ENCODE assay signal across 22 mouse cellular contexts in the genomic region with DNA sequence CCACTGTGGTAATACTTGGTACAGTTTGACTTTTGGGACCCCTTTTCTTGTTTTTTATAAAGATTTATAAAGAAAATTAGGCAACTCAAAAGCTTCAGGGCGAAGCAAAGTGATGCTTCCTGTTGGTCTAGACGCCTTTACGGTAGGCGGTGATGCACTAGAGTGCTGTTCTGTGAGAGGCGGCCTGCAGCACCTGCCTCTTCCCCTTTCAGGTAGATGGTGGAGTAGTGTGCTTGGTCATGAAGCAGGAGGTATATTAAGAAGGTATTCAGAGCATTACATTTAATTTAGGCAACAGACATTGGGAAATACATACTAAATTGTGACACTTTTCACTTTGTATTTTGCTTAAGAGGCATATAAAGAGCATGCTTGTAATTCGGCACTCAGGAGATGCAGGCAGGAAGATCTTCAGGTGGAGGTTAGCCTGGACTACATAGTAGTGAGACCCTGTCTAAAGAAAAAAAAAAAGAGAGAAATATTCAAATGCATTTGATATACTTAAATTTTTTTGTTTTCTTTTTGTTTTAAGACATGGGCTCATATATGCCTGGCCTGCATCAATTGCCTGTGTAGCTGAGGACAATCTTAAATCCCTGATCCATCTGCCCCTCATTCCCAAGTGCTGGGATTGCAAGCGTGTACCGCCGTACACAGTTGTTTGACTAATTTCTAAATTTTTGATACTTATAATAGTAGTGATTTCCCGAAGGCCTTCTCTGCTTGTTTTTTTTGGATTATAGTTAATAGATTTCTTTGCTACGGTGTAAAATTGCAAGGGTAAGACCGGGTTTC.
DNase-seq lines count a peak whose midpoint lies in the region; ATAC-seq and TF ChIP-seq lines count a peak whose summit lies in the region.
"Had no signal": no experiment of that assay in that cellular context is flagged by ENCODE, and none has a peak within 500 bp of the region (broad histone marks: within the 10 kb centered on the region; RNA-seq: fewer than 3 reads in every experiment).

No protein-coding gene starts in this region.

- H3K27ac ChIP-seq in spleen, adult 2 months (ENCODE audit: insufficient read depth, low read length): peak overlapping the region; percentile 92
- H3K27ac ChIP-seq: forebrain, embryonic 12.5 days; hindbrain, embryonic 12.5 days; layer of hippocampus, adult 2 months; midbrain, embryonic 10.5 days; neural tube, embryonic 12.5 days had no signal

- no peak for TF ChIP-seq POLR2A in spleen, adult 2 months (IDR thresholded peaks at IDR 0.05; ENCODE audit: low read depth, low read length)

- peak in 1 of 2 experiments; percentile 48 for DNase-seq in spleen, adult 2 months (ENCODE audit: low read depth in 1 of 2, low spot score in 2 of 2)
- DNase-seq in spleen, adult 12 weeks (ENCODE audit: low spot score): no peak
- DNase-seq in CD4-positive, CD25-positive, alpha-beta regulatory T cell, adult 2 months (ENCODE audit: low read depth, low spot score): peak; percentile 60
- DNase-seq in urinary bladder, postnatal 10 days (ENCODE audit: low spot score): no peak
- DNase-seq in adrenal gland, postnatal 14 days: no peak
- DNase-seq: adrenal gland, postnatal 10 days; cerebellum, adult 11 months; cerebellum, postnatal 10 days; gastrocnemius, postnatal 25 days; kidney, adult 8-10 months; kidney, postnatal 14 days; left cerebral cortex, postnatal 4 days; lung, embryonic 14.5 days; right cerebral cortex, adult 18-20 months had no signal

- peaks cover 2% of the 10 kb centered on the region; the same call in 1 of the 2 replicates for H3K36me3 ChIP-seq in spleen, adult 2 months (ENCODE audit: control insufficient read depth, insufficient read depth, low read length)
- H3K36me3 ChIP-seq: forebrain, embryonic 12.5 days; hindbrain, embryonic 12.5 days; midbrain, embryonic 10.5 days; neural tube, embryonic 12.5 days had no signal

- no peaks in the 10 kb centered on the region for H3K27me3 ChIP-seq in spleen, adult 2 months (ENCODE audit: control insufficient read depth, insufficient read depth, low read length)
- H3K27me3 ChIP-seq: forebrain, embryonic 12.5 days; hindbrain, embryonic 12.5 days; neural tube, embryonic 12.5 days had no signal

- H3K4me3 ChIP-seq in spleen, adult 2 months (ENCODE audit: extremely low read depth, insufficient read depth, insufficient read length): no peak overlapping the region
- H3K4me3 ChIP-seq: forebrain, embryonic 12.5 days; hindbrain, embryonic 12.5 days; layer of hippocampus, adult 2 months; midbrain, embryonic 10.5 days; neural tube, embryonic 12.5 days had no signal

- TF ChIP-seq CTCF in spleen, adult 2 months (IDR thresholded peaks at IDR 0.05; ENCODE audit: extremely low read depth, insufficient read depth, insufficient read length, insufficient replicate concordance): no peak

- peaks cover 12% of the 10 kb centered on the region; the same call in 1 of the 2 replicates for H3K4me1 ChIP-seq in spleen, adult 2 months (ENCODE audit: control insufficient read depth, insufficient read depth, insufficient read length)
- H3K4me1 ChIP-seq: forebrain, embryonic 12.5 days; hindbrain, embryonic 12.5 days; midbrain, embryonic 10.5 days; neural tube, embryonic 12.5 days had no signal

- 36% methylated on average over 12 of the region's 12 CpGs for WGBS in spleen, adult 2 months

- peak; percentile 57 for ATAC-seq in activated CD4-positive, CD25-positive, alpha-beta regulatory T cell, adult 4 months
- peak; percentile 66 for ATAC-seq in megakaryocyte, adult 5-6 weeks (ENCODE audit: poor library complexity, severe bottlenecking)
- ATAC-seq in megakaryocyte progenitor cell, adult 5-6 weeks (replicated peaks; ENCODE audit: poor library complexity): no peak
